Mouse (Mus musculus) cerebral cortex, adult 2 months (tissue): Measurements from ENCODE around the gene Olig2.

Experiments used
- WGBS: fragments of 180-500 bp; shearing (Covaris S2); methylation state at CpG from one replicate; pipeline ENCODE4 v1.1.7; 2018; 5-methylcytosine and 5-hydroxymethylcytosine counted together

The Olig2 gene

GRCm38 (mm10) chr16:91225233-91226037 is at the start of gene Olig2:
Olig2 (plus strand) TSS chr16:91225457.
- WGBS, result 3% methylated on average over 53 of the region's 53 CpGs

- 70% methylated on average over 8 of the region's 8 CpGs for WGBS
Observed at GRCm38 (mm10) chr16:91175892-91176291, 49.4 kb upstream of the Olig2 start.

- 80% methylated on average over 8 of the region's 8 CpGs for WGBS
Observed at GRCm38 (mm10) chr16:91187046-91187445, 38.2 kb upstream of the Olig2 start.

- 71% methylated on average over 10 of the region's 10 CpGs for WGBS
Observed at GRCm38 (mm10) chr16:91187662-91188061, 37.6 kb upstream of the Olig2 start.

- 92% methylated on average over 12 of the region's 12 CpGs for WGBS
Observed at GRCm38 (mm10) chr16:91188304-91188703, 37.0 kb upstream of the Olig2 start.

- 70% methylated on average over 6 of the region's 6 CpGs for WGBS
Observed at GRCm38 (mm10) chr16:91191233-91191632, 34.0 kb upstream of the Olig2 start.

GRCm38 (mm10) chr16:91191663-91192237 is 33.5 kb upstream of the Olig2 start:
- WGBS, result 56% methylated on average over 9 of the region's 9 CpGs

- 41% methylated on average over 15 of the region's 15 CpGs for WGBS
Observed at GRCm38 (mm10) chr16:91192672-91193354, 32.4 kb upstream of the Olig2 start.

- 89% methylated on average over 7 of the region's 7 CpGs for WGBS
Observed at GRCm38 (mm10) chr16:91199815-91200214, 25.4 kb upstream of the Olig2 start.

GRCm38 (mm10) chr16:91202989-91203388 is 22.3 kb upstream of the Olig2 start:
- WGBS, result 71% methylated on average over 3 of the region's 3 CpGs

- WGBS, result 83% methylated on average over 1 of the region's 1 CpGs
Observed at GRCm38 (mm10) chr16:91206371-91206770, 18.9 kb upstream of the Olig2 start.

GRCm38 (mm10) chr16:91217077-91217476 is 8.2 kb upstream of the Olig2 start:
- WGBS, result 56% methylated on average over 6 of the region's 6 CpGs

- WGBS, result 83% methylated on average over 6 of the region's 6 CpGs
Observed at GRCm38 (mm10) chr16:91217948-91218347, 7.3 kb upstream of the Olig2 start.

GRCm38 (mm10) chr16:91219246-91219645 is 6.0 kb upstream of the Olig2 start:
- WGBS, result 45% methylated on average over 14 of the region's 14 CpGs

GRCm38 (mm10) chr16:91222171-91222642 is 3.0 kb upstream of the Olig2 start:
- WGBS, result 2% methylated on average over 25 of the region's 25 CpGs

GRCm38 (mm10) chr16:91222643-91223271 is 2.5 kb upstream of the Olig2 start:
- 2% methylated on average over 27 of the region's 27 CpGs for WGBS

GRCm38 (mm10) chr16:91223327-91224067 is 1.8 kb upstream of the Olig2 start:
- 17% methylated on average over 35 of the region's 35 CpGs for WGBS

GRCm38 (mm10) chr16:91224068-91224402 is 1.2 kb upstream of the Olig2 start:
- 23% methylated on average over 10 of the region's 10 CpGs for WGBS

- whole genome bisulfite sequencing, result 4% methylated on average over 26 of the region's 26 CpGs
Observed at GRCm38 (mm10) chr16:91224481-91225232, 600 bp upstream of the Olig2 start.

GRCm38 (mm10) chr16:91226038-91226882 is 1.0 kb downstream of the Olig2 start:
- WGBS, result 2% methylated on average over 60 of the region's 60 CpGs
